Mouse (Mus musculus) mouse embryonic stem cell (cell line): ENCODE results near the gene Cirbp.
"Not testable (repeated sequence)": the region's sequence is repeated elsewhere in the genome, so short reads cannot be mapped to it uniquely, and the experiment has no call there.

Experiments used
- in situ Hi-C, 2 experiments: fragments of 300-500 bp; cut with MboI; formaldehyde crosslinking; loops; 1 replicate in 1 of 2; 3 replicates in 1 of 2; pipeline ENCODE4 v1.14.3; 2019 to 2020; ENCODE audit warnings: low sequenced_read_pairs in 2 of 2, low pct_unique_long_range_greater_than_20kb in 1 of 2, mixed read lengths in 1 of 2; ENCODE audit not compliant: unreplicated experiment in 1 of 2

Gene Cirbp

DNA sequence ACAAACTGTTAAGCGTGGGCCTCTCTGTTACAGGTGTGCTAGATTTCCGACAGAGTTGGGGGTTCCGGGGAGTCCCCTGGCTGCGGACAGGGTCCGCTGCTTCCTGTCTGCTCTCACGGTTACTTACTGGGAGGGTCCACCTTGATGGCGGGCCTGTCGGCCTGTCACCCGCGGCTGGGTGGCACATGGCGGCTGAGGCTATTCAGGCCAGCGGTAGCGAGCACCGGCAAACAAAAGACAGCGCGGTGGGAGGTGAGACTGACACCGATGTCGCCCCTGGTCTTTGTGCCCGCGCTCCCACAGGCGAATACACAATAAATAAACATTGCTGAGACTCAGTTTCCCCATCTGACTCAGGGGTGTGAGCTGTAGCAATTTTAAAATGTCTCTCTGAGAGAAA lies 24.2 kb downstream of the Cirbp start:
- in situ Hi-C loops = loop anchor here in 1 of 2 experiments (25.0 kb wide), 1 partner anchor 172 kb away; the partner anchor contains the start of gene Plk5

GRCm38 (mm10) chr10:80190491-80191051 lies 24.8 kb downstream of the Cirbp start:
- in situ Hi-C loops = loop anchor here in 1 of 2 experiments (25.0 kb wide), 1 partner anchor 172 kb away; the partner anchor contains the start of gene Plk5

GRCm38 (mm10) chr10:80193976-80194375 lies 28.2 kb downstream of the Cirbp start:
- in situ Hi-C loops = loop anchor here in 1 of 2 experiments (25.0 kb wide), 1 partner anchor 168 kb away; the partner anchor contains the start of gene Plk5

- in situ Hi-C loops = loop anchor here in 1 of 2 experiments (25.0 kb wide), 1 partner anchor 168 kb away; the partner anchor contains the start of gene Plk5
Observed at GRCm38 (mm10) chr10:80194441-80194840, 28.7 kb downstream of the Cirbp start.

- in situ Hi-C loops = loop anchor here in 1 of 2 experiments (25.0 kb wide), 1 partner anchor 166 kb away; the partner anchor contains the start of gene Plk5
Observed at GRCm38 (mm10) chr10:80196167-80196566, 30.4 kb downstream of the Cirbp start.

GRCm38 (mm10) chr10:80196778-80197581 lies 31.2 kb downstream of the Cirbp start:
- in situ Hi-C loops = loop anchor here in 1 of 2 experiments (25.0 kb wide), 1 partner anchor 165 kb away; the partner anchor contains the start of gene Plk5

GRCm38 (mm10) chr10:80199440-80200008 lies 33.7 kb downstream of the Cirbp start:
- in situ Hi-C loops = loop anchor here in 1 of 2 experiments (25.0 kb wide), 1 partner anchor 163 kb away; the partner anchor contains the start of gene Plk5

GRCm38 (mm10) chr10:80200485-80200884 lies 34.7 kb downstream of the Cirbp start:
- in situ Hi-C loops = no loop called here

GRCm38 (mm10) chr10:80204055-80204454 lies 38.3 kb downstream of the Cirbp start:
- in situ Hi-C loops = no loop called here

DNA sequence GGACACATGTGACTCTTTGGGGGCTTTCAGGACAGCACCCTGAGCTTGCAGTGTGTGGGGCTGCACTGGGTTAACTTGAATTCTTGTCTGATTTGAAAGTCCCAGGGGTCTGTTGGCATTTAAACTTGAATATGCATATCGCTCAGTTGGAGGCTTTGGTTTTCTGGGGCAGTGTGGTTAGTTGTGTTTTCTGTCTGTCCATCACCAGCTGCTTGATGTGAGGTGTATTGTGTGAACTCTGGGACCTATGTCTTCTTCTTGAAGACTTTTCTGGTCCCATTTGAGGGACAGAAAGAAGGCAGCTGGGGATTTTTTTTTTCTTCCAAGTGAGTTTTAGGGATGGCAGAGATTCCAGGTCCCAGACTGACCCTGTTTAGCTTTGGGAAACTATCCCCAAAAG lies 41.4 kb downstream of the Cirbp start:
- in situ Hi-C loops = no loop called here

GRCm38 (mm10) chr10:80207676-80208075 lies 41.9 kb downstream of the Cirbp start:
- in situ Hi-C loops = no loop called here

GRCm38 (mm10) chr10:80208248-80208647 lies 42.5 kb downstream of the Cirbp start:
- in situ Hi-C loops = no loop called here

- in situ Hi-C loops = no loop called here
Observed at GRCm38 (mm10) chr10:80208841-80209371, 43.1 kb downstream of the Cirbp start.

DNA sequence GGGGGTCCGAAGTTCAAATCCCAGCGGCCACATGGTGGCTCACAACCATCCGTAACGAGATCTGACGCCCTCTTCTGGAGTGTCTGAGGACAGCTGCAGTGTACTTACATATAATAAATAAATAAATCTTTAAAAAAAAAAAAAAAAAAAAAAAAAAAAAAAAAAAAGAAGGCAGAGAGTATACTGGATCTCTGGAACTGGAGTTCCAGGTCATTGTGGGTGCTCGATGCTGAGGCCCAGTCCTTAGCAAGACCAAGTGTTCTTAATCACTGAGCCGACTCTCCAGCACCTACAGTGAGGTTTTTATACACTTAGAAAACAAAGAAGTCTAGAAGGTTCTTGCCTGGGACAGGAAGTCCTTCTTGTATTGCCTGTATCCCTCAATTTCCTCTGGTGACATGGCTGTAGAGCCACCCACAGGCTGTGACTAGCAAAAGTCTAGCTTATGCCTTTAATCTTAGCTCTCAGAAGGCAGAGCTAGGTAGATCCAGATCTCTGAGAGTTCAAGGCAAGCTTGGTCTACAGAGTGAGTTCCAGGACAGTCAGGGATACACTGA lies 45.8 kb downstream of the Cirbp start:
- in situ Hi-C loops = not testable (repeated sequence)

DNA sequence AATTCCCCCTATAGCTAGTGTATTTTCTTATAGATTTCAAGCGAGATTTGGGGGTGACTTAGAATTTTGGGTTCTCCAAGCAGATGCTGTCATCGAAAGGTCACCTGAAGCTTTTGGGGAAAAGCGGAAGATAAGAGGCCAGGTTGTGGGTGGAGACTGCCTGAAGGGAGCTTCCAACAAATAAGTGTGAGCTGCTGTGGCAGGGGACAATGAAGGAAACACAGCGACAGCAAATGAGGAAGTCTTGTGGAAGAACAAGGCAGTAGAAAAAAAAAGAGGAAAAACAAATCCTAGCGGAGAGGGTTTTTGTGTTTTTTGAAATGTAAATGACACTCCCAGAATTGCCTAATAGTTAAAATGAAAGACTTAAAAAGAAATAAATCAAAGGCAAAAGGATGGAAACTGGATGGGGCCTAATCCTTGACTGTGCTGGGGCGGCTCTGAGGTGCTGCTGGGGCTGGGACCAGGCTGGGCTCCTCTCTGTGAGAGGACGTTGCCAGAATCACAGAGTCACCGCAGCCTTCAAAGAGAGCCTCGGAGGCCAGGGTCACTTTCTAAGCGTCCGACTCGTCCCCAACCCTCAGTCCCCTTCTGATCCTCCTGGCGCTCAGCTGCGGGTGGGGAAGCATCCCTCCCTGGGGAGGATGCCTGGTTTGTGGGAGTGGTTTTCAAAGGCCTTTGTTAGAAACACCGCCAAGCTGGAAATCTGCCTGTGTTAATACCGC lies 49.4 kb downstream of the Cirbp start:
- in situ Hi-C loops = no loop called here

DNA sequence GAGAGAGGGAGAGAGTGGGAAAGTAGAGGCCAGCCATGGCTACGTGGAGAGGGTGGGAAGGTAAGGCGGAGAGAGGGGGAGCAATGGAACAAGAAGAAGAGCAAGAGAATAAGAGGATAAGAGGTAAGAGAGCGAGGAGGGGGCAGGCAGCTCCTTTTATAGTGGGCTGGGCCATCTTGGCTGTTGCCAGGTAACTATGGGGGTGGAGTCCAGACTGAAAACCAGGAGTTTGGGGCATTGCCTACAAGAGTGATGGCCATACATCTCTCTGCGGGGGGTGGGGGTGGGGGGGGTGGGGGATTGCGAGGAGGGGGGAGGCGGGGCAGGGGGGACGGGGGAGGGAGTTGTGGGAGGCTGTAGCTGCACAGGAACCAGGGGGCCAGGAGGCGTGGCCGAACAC lies 54.9 kb downstream of the Cirbp start:
- in situ Hi-C loops = no loop called here
